Mouse (Mus musculus): ENCODE measurements around the gene Tnk1. TPM values are rescaled to one million over a fixed set of nuclear protein-coding genes. Genes with fewer than 3 reads are reported as not detected.
A peak's percentile ranks its signal among the peaks of the same experiment; 100 is the strongest.

The Tnk1 gene
- total RNA-seq (2021) = not detected
- long read RNA-seq, experiment 1 = 0 reads
- long read RNA-seq, experiment 2 = 0 reads

GRCm38 (mm10) chr11:69858113-69858998, at the start of gene Tnk1:
Gene Tnk1, minus strand, starts transcription at chr11:69858730.
- no peak for DNase-seq

- no peak for DNase-seq
These were observed 45.8 kb upstream of the Tnk1 start for GRCm38 (mm10) chr11:69904311-69904710.

- no peak for DNase-seq
These were observed 44.4 kb upstream of the Tnk1 start for GRCm38 (mm10) chr11:69902972-69903371.

DNA sequence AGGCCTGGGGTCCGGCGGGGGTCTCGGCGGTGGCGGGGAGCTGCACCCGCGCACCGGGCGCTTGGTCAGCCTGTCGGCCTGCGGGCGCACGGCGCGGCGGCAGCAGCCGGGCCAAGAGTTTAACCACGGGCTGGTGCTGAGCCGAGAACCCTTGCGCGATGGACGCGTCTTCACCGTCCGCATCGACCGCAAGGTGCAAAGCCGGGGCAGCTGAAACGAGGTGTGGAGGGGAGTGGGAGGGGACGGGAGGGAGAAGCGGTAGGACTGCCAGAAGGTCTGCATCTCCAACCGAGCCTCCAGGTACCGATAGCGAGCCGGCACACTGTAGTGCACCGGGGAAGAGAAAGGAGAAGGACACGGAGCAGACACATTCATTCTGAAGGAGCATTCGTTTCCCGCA, 43.5 kb upstream of the Tnk1 start:
- DNase-seq = no peak

DNA sequence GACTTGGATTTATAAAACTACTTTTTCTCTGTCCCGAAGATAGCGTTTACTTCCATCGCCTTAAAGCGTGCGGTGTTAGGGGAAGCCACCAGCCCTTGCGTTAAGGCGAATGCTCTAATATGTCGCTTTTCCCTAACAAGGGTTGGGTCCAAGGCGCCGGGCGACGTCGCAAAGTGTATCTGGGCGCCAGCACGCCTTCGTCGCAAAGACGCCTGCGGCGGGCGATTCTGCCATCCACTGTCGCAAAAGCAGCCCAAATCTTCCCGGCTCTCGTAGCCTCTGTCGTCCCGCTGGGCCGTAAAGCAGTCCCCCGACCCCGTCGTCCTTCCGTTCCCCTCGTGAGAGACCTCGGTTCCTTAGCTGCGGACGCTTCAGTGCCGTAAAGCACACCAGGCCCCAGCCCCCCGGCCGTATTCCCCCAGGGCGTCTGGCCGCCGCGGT, 42.9 kb upstream of the Tnk1 start:
- peak; percentile 95 to 98 for DNase-seq

GRCm38 (mm10) chr11:69900471-69901405, 42.2 kb upstream of the Tnk1 start, which contains the start of the genes 2810408A11Rik and Neurl4:
Gene 2810408A11Rik, minus strand, starts transcription at chr11:69900987.
Gene Neurl4, plus strand, starts transcription at chr11:69901072.
- peak; percentile 92 to 96 for DNase-seq

GRCm38 (mm10) chr11:69899870-69900269, 41.3 kb upstream of the Tnk1 start:
- DNase-seq = no peak

DNA sequence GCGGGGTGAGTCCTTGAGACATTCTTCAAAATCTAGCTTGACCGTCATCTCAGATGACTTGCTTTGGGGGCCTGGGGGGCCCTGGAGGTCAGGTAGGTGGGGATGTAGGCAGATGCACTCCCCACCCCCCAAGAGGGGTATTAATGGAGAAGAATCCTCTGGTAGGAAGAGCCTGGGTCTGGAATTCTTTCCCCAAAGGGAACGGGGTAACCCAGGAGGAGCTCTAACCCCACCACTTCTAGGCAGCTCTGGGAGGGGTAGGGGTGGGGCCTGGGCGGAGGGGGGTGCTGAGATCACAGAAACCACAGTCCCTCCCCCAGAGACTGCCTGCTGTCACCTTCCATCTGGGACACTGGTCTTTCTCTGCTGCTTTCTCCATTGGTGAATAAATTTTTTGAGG, 36.8 kb upstream of the Tnk1 start, which contains the start of gene Acap1:
Gene Acap1 (minus strand): TSS at position 249 of the 400 bp plus-strand sequence.
- no peak for DNase-seq

GRCm38 (mm10) chr11:69894671-69895070, 36.1 kb upstream of the Tnk1 start:
- no peak for DNase-seq

DNA sequence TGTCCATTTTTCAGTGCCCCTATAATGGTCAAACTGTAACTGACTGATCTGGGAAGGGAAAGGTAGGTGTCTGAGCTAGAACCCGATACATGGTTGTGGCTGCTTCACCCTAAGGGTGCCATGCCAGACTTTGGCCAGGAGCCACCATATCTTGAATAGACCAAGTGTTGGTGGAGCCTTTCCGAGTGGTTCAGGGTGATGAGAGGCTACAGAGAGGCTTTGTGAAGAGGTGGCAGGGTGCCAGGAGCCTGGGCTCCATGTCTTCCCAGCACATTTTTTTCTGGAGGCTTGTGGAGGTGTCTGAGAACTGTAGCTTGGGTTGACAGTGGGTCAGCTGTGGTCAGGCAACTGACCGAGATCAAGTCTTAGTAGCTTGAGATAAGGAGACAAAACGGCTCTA, 33.0 kb upstream of the Tnk1 start:
- no peak for DNase-seq

GRCm38 (mm10) chr11:69886907-69887635, 28.5 kb upstream of the Tnk1 start:
- DNase-seq = no peak

DNA sequence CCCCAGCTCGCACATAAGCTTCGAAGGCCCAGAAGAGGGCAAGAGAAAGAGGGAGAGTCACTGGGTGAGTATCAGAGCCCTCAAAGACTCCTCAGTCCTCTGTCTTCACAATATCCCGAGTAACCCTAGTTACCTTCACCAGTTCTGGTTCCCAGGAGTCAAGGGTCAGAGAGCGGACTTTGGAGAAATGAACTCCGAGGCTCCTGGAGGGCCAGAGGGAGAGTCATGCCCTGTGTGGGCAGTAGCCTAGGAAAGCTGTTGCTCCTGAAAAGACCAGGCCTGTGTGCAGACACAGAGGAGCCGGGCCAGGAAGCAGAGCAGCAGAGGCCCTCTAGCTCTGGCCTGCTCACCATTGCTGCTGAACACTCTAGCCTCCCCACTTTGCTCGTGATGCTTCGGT, 26.1 kb upstream of the Tnk1 start:
- no peak for DNase-seq

GRCm38 (mm10) chr11:69884240-69884639, 25.7 kb upstream of the Tnk1 start:
- DNase-seq = peak in 1 of 2 experiments; percentile 40

- no peak for DNase-seq
These were observed 25.1 kb upstream of the Tnk1 start for GRCm38 (mm10) chr11:69883527-69884151.

DNA sequence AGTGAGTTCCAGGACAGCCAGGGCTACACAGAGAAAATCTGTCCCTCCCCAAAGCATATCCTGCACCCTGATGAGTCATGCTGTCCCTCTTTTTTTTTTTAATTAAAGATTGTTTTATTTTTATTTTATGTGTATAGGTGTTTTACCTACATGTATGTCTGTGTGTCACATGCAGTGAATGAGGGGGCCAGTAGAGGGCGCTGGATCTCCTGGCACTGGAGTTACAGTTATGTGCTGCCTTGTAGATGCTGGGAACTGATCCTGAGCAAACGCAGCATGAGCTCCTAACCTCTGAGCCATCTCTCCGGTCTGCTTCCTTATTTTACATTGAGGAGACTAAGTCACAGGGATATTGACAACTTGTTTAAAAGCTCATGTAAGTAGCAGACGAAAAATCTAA, 24.5 kb upstream of the Tnk1 start:
- no peak for DNase-seq

DNA sequence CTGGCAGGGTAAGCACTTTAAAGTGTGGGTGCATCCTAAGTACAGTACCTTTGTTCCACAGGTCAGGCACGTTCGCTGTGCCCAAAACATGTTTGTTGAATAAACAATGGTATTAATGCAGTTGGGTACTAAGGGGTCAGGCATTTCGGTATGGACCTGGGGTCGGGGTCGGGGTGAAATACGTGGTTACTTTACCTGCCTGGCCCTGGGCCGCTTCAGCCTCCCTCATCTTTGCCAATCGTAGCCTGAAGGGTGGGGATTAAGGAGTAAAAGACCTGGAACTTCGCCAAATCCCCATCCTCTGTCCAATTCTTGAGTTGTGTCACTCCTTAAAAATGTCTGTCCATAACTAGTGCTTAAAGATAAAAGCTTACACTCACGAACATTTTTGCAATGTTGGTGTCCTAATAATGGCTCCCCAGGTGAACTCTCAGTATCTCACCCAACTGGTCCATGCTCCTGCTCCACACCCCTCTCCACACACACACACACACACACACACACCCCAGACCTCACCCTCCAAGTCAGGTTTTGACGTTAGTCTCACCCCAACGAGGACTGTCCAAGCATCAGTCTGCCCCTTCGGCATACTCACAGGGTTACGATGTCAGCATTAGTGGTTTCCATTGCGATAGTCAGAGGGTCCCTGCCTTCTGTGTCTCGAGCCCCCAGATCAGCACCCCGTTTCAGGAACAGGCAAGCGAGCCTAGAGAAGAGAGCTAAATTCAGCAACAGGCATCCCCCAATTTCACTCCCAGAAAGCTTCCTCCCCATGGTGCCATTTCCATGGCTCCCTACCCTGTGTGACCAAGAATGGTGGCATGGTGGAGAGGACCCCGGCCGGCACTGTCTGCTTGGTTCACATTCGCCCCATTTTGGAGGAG, 23.5 kb upstream of the Tnk1 start:
- DNase-seq = no peak

DNA sequence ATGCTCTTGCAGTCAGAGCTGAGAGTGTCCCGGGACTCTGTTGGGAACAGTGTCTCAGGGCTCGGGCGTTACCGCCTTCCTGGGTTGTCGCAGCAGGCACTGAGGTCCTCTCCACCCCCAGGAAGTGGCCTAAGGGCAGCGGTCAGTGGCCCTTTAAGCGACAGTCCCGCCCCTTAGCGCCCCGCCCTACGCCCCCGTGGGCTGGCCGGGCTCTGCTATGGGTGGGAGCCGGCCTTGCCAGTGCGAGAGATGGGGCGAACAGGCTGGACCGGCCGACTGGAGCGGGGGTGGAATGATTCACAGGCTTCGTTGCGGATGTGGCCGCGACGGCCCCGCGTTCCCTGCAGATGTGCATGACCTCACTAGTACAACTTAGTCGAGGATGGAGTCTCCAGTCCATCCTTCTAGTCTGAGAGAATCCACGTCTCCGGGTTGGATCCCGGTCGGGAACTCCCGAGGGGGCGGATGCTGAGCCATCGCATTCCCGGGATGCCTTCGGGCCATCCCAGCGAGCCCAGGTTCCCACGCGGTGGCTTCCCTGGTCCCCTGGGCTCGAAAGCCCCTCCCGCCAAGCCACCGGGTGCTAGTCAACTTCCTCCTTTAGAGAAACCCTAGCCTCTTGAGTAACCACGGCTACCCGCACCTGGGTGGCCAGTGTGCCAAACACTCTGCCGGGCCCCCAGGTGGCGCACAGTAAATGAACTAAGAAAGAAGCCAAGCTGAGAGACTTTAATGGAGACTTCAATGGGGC, 22.5 kb upstream of the Tnk1 start, which contains the start of gene Kctd11:
Gene Kctd11 (minus strand): TSS at position 554 of the 751 bp plus-strand sequence.
- DNase-seq = peak; percentile 95 to 97

GRCm38 (mm10) chr11:69880506-69880852, 21.9 kb upstream of the Tnk1 start:
- DNase-seq = no peak

DNA sequence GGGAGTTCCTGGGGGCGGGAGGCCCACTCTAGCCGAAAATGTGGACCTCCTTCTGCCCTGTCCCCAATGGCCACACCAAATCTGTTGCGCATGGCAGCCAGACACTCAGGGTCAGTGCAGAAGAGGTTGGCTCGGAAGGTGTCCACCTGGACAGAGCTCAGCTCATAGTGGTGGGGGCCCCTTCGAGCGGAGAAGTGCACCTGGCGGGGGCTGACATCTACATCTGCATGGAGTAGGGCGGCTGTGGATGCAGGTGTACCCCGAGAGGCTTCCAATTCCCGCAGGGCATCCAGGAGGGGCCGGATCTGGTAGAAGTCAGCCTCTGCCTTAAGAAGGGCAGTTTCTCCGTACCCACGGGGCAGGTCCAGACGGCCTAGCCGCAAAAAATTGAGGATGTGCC, 21.2 kb upstream of the Tnk1 start:
- DNase-seq = no peak

DNA sequence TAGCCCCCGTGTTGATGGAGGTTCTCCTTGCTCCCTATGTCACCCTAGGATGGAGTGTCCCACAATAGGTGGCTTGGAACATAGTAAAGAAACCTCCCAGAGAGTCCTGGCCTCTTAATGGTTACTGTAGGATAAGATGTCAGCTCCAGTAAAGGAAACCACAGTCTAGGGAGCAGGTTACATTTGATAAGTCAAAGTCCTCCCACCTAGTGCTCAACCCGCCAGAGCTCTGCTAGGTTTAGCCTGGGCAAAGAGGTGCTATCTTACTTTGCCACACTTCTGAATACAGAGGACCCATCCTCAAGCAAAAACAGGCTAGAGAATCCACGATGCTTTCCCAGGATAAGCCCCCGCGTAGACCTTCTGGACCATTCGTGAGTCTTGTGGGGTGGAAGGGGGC, 20.4 kb upstream of the Tnk1 start:
- DNase-seq = no peak

Measured in heart, adult 18-20 months (tissue).